Mouse (Mus musculus): ENCODE measurements around the gene Gm20662.
A peak's percentile ranks its signal among the peaks of the same experiment; 100 is the strongest.

Gm20662 gene

GRCm38 (mm10) chr9:108052885-108053664 lies 56.9 kb downstream of the Gm20662 start, which contains the start of gene Amigo3:
TSS of gene Amigo3 (plus strand) at chr9:108053159.
- ATAC-seq (ENCODE audit: low TSS enrichment), result peak; percentile 71

- ATAC-seq (ENCODE audit: low TSS enrichment), result no peak
Measured at GRCm38 (mm10) chr9:108053665-108054225, 57.6 kb downstream of the Gm20662 start.

GRCm38 (mm10) chr9:108054331-108055040 lies 58.3 kb downstream of the Gm20662 start:
- no peak for ATAC-seq (ENCODE audit: low TSS enrichment)

GRCm38 (mm10) chr9:108055061-108055460 lies 58.9 kb downstream of the Gm20662 start:
- no peak for ATAC-seq (ENCODE audit: low TSS enrichment)

GRCm38 (mm10) chr9:108055661-108056237 lies 59.6 kb downstream of the Gm20662 start:
- ATAC-seq (ENCODE audit: low TSS enrichment), result no peak

GRCm38 (mm10) chr9:108056361-108057261 lies 60.5 kb downstream of the Gm20662 start:
- no peak for ATAC-seq (ENCODE audit: low TSS enrichment)

- no peak for ATAC-seq (ENCODE audit: low TSS enrichment)
Measured at GRCm38 (mm10) chr9:108057262-108057562, 61.1 kb downstream of the Gm20662 start.

- ATAC-seq (ENCODE audit: low TSS enrichment), result no peak
Measured at GRCm38 (mm10) chr9:108058291-108058690, 62.1 kb downstream of the Gm20662 start.

GRCm38 (mm10) chr9:108062142-108062541 lies 66.0 kb downstream of the Gm20662 start:
- no peak for ATAC-seq (ENCODE audit: low TSS enrichment)

GRCm38 (mm10) chr9:108063361-108063760 lies 67.2 kb downstream of the Gm20662 start:
- ATAC-seq (ENCODE audit: low TSS enrichment), result no peak

GRCm38 (mm10) chr9:108065491-108066011 lies 69.4 kb downstream of the Gm20662 start:
- peak; percentile 75 for ATAC-seq (ENCODE audit: low TSS enrichment)

- ATAC-seq (ENCODE audit: low TSS enrichment), result no peak
Measured at GRCm38 (mm10) chr9:108067199-108067598, 71.0 kb downstream of the Gm20662 start.

GRCm38 (mm10) chr9:108067900-108068299 lies 71.8 kb downstream of the Gm20662 start:
- ATAC-seq (ENCODE audit: low TSS enrichment), result peak; percentile 35

- ATAC-seq (ENCODE audit: low TSS enrichment), result no peak
Measured at GRCm38 (mm10) chr9:108069007-108069406, 72.9 kb downstream of the Gm20662 start.

- no peak for ATAC-seq (ENCODE audit: low TSS enrichment)
Measured at GRCm38 (mm10) chr9:108069529-108069928, 73.4 kb downstream of the Gm20662 start.

- no peak for ATAC-seq (ENCODE audit: low TSS enrichment)
Measured at GRCm38 (mm10) chr9:108071801-108072200, 75.7 kb downstream of the Gm20662 start.

- ATAC-seq (ENCODE audit: low TSS enrichment), result no peak
Measured at GRCm38 (mm10) chr9:108072481-108072924, 76.4 kb downstream of the Gm20662 start.

- ATAC-seq (ENCODE audit: low TSS enrichment), result no peak
Measured at GRCm38 (mm10) chr9:108073141-108073930, 77.2 kb downstream of the Gm20662 start.

GRCm38 (mm10) chr9:108080168-108080567 lies 84.0 kb downstream of the Gm20662 start, which contains the start of gene Mst1:
TSS of gene Mst1 (plus strand) at chr9:108080436.
- no peak for ATAC-seq (ENCODE audit: low TSS enrichment)

GRCm38 (mm10) chr9:108082549-108082948 lies 86.4 kb downstream of the Gm20662 start:
- no peak for ATAC-seq (ENCODE audit: low TSS enrichment)
